Mouse (Mus musculus) heart, adult 9 months (tissue): ENCODE results near the gene Lurap1l.
A peak's percentile ranks its signal among the peaks of the same experiment; 100 is the strongest.

Source experiments
- DNase-seq, 2 experiments: peaks; one replicate each; pipeline ENCODE4 v3.0.0; 2022; ENCODE audit warnings: low spot score in 2 of 2

Lurap1l gene

GRCm38 (mm10) chr4:81003528-81003927 is 93.1 kb downstream of the Lurap1l start:
- DNase-seq = peak; percentile 27 to 37
